Mouse (Mus musculus) olfactory bulb, adult 2 months (tissue): ENCODE data around the gene Stk19.

Experiments
- CTCF ChIP-seq: fragments of 200-500 bp; IDR thresholded peaks from 2 replicates; pipeline ENCODE4 v1.5.1; 2012; ENCODE audit warnings: low read depth, mild to moderate bottlenecking, low read length, moderate library complexity; ENCODE audit not compliant: insufficient read depth
- POLR2A ChIP-seq: fragments of 200-500 bp; IDR thresholded peaks from 2 replicates; pipeline ENCODE4 v1.6.1; 2012; ENCODE audit warnings: mild to moderate bottlenecking, low read depth, low read length, moderate library complexity; ENCODE audit not compliant: insufficient read depth

- TF ChIP-seq CTCF: no peak
- TF ChIP-seq POLR2A: no peak
Observed at GRCm38 (mm10) chr17:34777680-34778325, 58.9 kb downstream of the Stk19 start.
